Mouse (Mus musculus) c-Kit-negative CD71-positive TER-119-positive erythroid progenitor cells, embryonic 14.5 days (primary cell): ENCODE data around the gene Cysltr1.

Source experiments
- DNase-seq: peaks from one replicate; pipeline ENCODE4 v3.0.0-alpha.2; 2013; ENCODE audit warnings: low read depth, low spot score

The Cysltr1 gene

GRCm38 (mm10) chrX:106603386-106603785, at the start of gene Cysltr1:
Cysltr1 (minus strand) TSS chrX:106603679.
- no peak for DNase-seq

GRCm38 (mm10) chrX:106634799-106635541, 31.5 kb upstream of the Cysltr1 start:
- no peak for DNase-seq

GRCm38 (mm10) chrX:106633543-106633942, 30.1 kb upstream of the Cysltr1 start:
- DNase-seq = no peak

- no peak for DNase-seq
Observed at GRCm38 (mm10) chrX:106628514-106628913, 25.0 kb upstream of the Cysltr1 start.

GRCm38 (mm10) chrX:106623667-106624066, 20.2 kb upstream of the Cysltr1 start:
- DNase-seq = no peak

- DNase-seq = no peak
Observed at GRCm38 (mm10) chrX:106622512-106622911, 19.0 kb upstream of the Cysltr1 start.

GRCm38 (mm10) chrX:106602574-106603258, 763 bp downstream of the Cysltr1 start:
- DNase-seq = no peak

- no peak for DNase-seq
Observed at GRCm38 (mm10) chrX:106595904-106596303, 7.6 kb downstream of the Cysltr1 start.

- no peak for DNase-seq
Observed at GRCm38 (mm10) chrX:106593914-106594313, 9.6 kb downstream of the Cysltr1 start.

- no peak for DNase-seq
Observed at GRCm38 (mm10) chrX:106582886-106583285, 20.6 kb downstream of the Cysltr1 start, which contains the start of gene Gm5127. Gm5127 (plus strand) TSS chrX:106583186.

- no peak for DNase-seq
Observed at GRCm38 (mm10) chrX:106582197-106582596, 21.3 kb downstream of the Cysltr1 start.

- DNase-seq = no peak
Observed at GRCm38 (mm10) chrX:106580410-106580809, 23.1 kb downstream of the Cysltr1 start.

GRCm38 (mm10) chrX:106578966-106579365, 24.5 kb downstream of the Cysltr1 start:
- no peak for DNase-seq

- DNase-seq = no peak
Observed at GRCm38 (mm10) chrX:106555457-106555856, 48.0 kb downstream of the Cysltr1 start.

- no peak for DNase-seq
Observed at GRCm38 (mm10) chrX:106536359-106536758, 67.1 kb downstream of the Cysltr1 start.
